Mouse (Mus musculus) macrophage (primary cell): ENCODE measurements around the gene Gm8094. TPM values are rescaled to one million over a fixed set of nuclear protein-coding genes. Genes with fewer than 3 reads are reported as not detected.
"Not testable (repeated sequence)": the region's sequence is repeated elsewhere in the genome, so short reads cannot be mapped to it uniquely, and the experiment has no call there.

Experiments used
- H3K27ac ChIP-seq: fragments of 350-480 bp; formaldehyde crosslinking; 2 replicates; pipeline ENCODE4 v1.9.0; 2021
- H3K36me3 ChIP-seq: fragments of 350-480 bp; formaldehyde crosslinking; 2 replicates; pipeline ENCODE4 v1.9.0; 2021; ENCODE audit errors: inconsistent target
- H3K4me3 ChIP-seq: fragments of 350-480 bp; formaldehyde crosslinking; 2 replicates; pipeline ENCODE4 v1.9.0; 2021; ENCODE audit errors: inconsistent target
- H3K79me2 ChIP-seq: fragments of 350-480 bp; formaldehyde crosslinking; 2 replicates; pipeline ENCODE4 v1.9.0; 2021; ENCODE audit errors: inconsistent target
- WGBS: methylation state at CpG from one replicate; pipeline ENCODE4 v1.1.7; 2026; ENCODE audit warnings: inconsistent platforms; ENCODE audit not compliant: missing documents; 5-methylcytosine and 5-hydroxymethylcytosine counted together
- polyA plus RNA-seq: library from polyadenylated mRNA; stranded (reverse); fragments of 250-400 nt; gene quantifications from 3 replicates; pipeline ENCODE4 v1.2.4, GENCODE M21; 2018; ENCODE audit warnings: inconsistent platforms
- total RNA-seq, 78 experiments: library from RNA; depleted of rRNA; stranded (reverse); fragments of 250-400 nt; gene quantifications; 1 replicate in 9 of 78; 2 replicates in 24 of 78; 3 replicates in 43 of 78; 4 replicates in 2 of 78; pipeline ENCODE4 v1.2.4; 2018; ENCODE audit warnings: inconsistent platforms in 56 of 78

Gene Gm8094
- not detected for total RNA-seq (2018; cell fraction: chromatin; rRNA removed)
- total RNA-seq (2018; cell fraction: cytosol; rRNA removed), result not detected
- not detected for total RNA-seq (2018; cell fraction: nucleus; rRNA removed)
- polyA plus RNA-seq, result not detected in 3 replicates

- H3K4me3 ChIP-seq, H3K79me2 ChIP-seq, H3K27ac ChIP-seq, H3K36me3 ChIP-seq: not testable (repeated sequence)
- 95% methylated on average over 2 of the region's 2 CpGs for WGBS
Measured at GRCm38 (mm10) chr14:43076543-43076942, at the start of gene Gm8094. Gene Gm8094, minus strand, starts transcription at chr14:43076643.

- not testable (repeated sequence) for H3K4me3 ChIP-seq, H3K27ac ChIP-seq, H3K36me3 ChIP-seq, H3K79me2 ChIP-seq
- 64% methylated on average over 1 of the region's 3 CpGs for WGBS
Measured at GRCm38 (mm10) chr14:43119673-43120072, 43.2 kb upstream of the Gm8094 start.

- H3K79me2 ChIP-seq, H3K4me3 ChIP-seq, H3K27ac ChIP-seq, H3K36me3 ChIP-seq: not testable (repeated sequence)
- 80% methylated on average over 1 of the region's 3 CpGs for WGBS
Measured at GRCm38 (mm10) chr14:43100301-43100700, 23.9 kb upstream of the Gm8094 start, which contains the start of gene Gm8104. Gene Gm8104, plus strand, starts transcription at chr14:43100601.

GRCm38 (mm10) chr14:43089103-43089919, 12.9 kb upstream of the Gm8094 start:
- H3K27ac ChIP-seq, H3K4me3 ChIP-seq, H3K36me3 ChIP-seq, H3K79me2 ChIP-seq: not testable (repeated sequence)
- WGBS, result no CpG with 5 or more reads among the region's 14 CpGs

GRCm38 (mm10) chr14:43084936-43085730, 8.7 kb upstream of the Gm8094 start:
- not testable (repeated sequence) for H3K79me2 ChIP-seq, H3K4me3 ChIP-seq, H3K36me3 ChIP-seq, H3K27ac ChIP-seq
- 89% methylated on average over 1 of the region's 1 CpGs for whole genome bisulfite sequencing

- H3K79me2 ChIP-seq, H3K4me3 ChIP-seq, H3K36me3 ChIP-seq, H3K27ac ChIP-seq: not testable (repeated sequence)
- WGBS, result 58% methylated on average over 4 of the region's 4 CpGs
Measured at GRCm38 (mm10) chr14:43060179-43060578, 16.3 kb downstream of the Gm8094 start.

- H3K4me3 ChIP-seq, H3K36me3 ChIP-seq, H3K79me2 ChIP-seq, H3K27ac ChIP-seq: not testable (repeated sequence)
- 89% methylated on average over 2 of the region's 3 CpGs for WGBS
Measured at GRCm38 (mm10) chr14:43058063-43058462, 18.4 kb downstream of the Gm8094 start.

Other genes starting within 250 kb of the Gm8094 start
- gene Gm21977, start 223.2 kb downstream of the Gm8094 start, polyA plus RNA-seq, result not detected in 3 replicates
- not detected in 3 replicates for gene Gm8082, start 83.0 kb downstream of the Gm8094 start, polyA plus RNA-seq
- not detected in 3 replicates for gene Gm10376, start 61.0 kb downstream of the Gm8094 start, polyA plus RNA-seq
- gene Gm8104, start 24.0 kb upstream of the Gm8094 start, polyA plus RNA-seq, result not detected in 3 replicates
- not detected in 3 replicates for gene Gm7233, start 103.2 kb upstream of the Gm8094 start, polyA plus RNA-seq
- not detected in 3 replicates for gene Gm8122, start 158.7 kb upstream of the Gm8094 start, polyA plus RNA-seq
- not detected in 3 replicates for gene Gm8126, start 182.0 kb upstream of the Gm8094 start, polyA plus RNA-seq
- not detected in 3 replicates for gene Gm9732, start 198.4 kb upstream of the Gm8094 start, polyA plus RNA-seq
- not detected in 3 replicates for gene Gm8127, start 217.2 kb upstream of the Gm8094 start, polyA plus RNA-seq